Mouse (Mus musculus) lung, postnatal 0 days (tissue): ENCODE results near the gene Itgb3. TPM values are rescaled to one million over a fixed set of nuclear protein-coding genes. Genes with fewer than 3 reads are reported as not detected.

Experiments
- ATAC-seq: fragments of 200-750 bp; cut with Nextera tagmentation; 2 replicates; pipeline ENCODE4 v1.8.0; 2017; ENCODE audit warnings: moderate library complexity
- DNase-seq: peaks from one replicate; pipeline ENCODE4 v3.0.0-alpha.2; 2016; ENCODE audit warnings: low spot score
- H3K27ac ChIP-seq: fragments of 300-500 bp; sonication (generic); 2 replicates; pipeline ENCODE4 v1.5.1; 2014; ENCODE audit warnings: antibody characterized with exemption, mild to moderate bottlenecking, low read length, mixed read lengths
- H3K27me3 ChIP-seq: fragments of 300-500 bp; sonication (generic); replicated peaks from 2 replicates; pipeline ENCODE4 v1.6.1; 2014; ENCODE audit warnings: low read length, mixed read lengths; ENCODE audit not compliant: insufficient read depth
- H3K36me3 ChIP-seq: fragments of 300-500 bp; sonication (generic); 2 replicates; pipeline ENCODE4 v1.6.1; 2014; ENCODE audit warnings: low read length, mixed read lengths; ENCODE audit not compliant: insufficient read depth
- H3K4me1 ChIP-seq: fragments of 300-500 bp; sonication (generic); 2 replicates; pipeline ENCODE4 v1.6.1; 2014; ENCODE audit warnings: antibody characterized with exemption, low read depth, low read length, mixed read lengths; ENCODE audit not compliant: insufficient read depth
- H3K4me2 ChIP-seq: fragments of 300-500 bp; sonication (generic); replicated peaks from 2 replicates; pipeline ENCODE4 v1.6.1; 2014; ENCODE audit warnings: low read depth, mild to moderate bottlenecking, low read length, moderate library complexity, mixed read lengths
- H3K4me3 ChIP-seq: fragments of 300-500 bp; sonication (generic); 2 replicates; pipeline ENCODE4 v1.5.1; 2014; ENCODE audit warnings: low read depth, low read length
- H3K9ac ChIP-seq: fragments of 300-500 bp; sonication (generic); replicated peaks from 2 replicates; pipeline ENCODE4 v1.6.1; 2014; ENCODE audit warnings: low read depth, mild to moderate bottlenecking
- H3K9me3 ChIP-seq: fragments of 300-500 bp; sonication (generic); 2 replicates; pipeline ENCODE4 v1.6.1; 2016; ENCODE audit warnings: low read length, mixed read lengths
- CTCF ChIP-seq: IDR thresholded peaks from 2 replicates; pipeline ENCODE4 v1.5.1; 2016; ENCODE audit warnings: antibody characterized with exemption, mild to moderate bottlenecking
- EP300 ChIP-seq: IDR thresholded peaks from 2 replicates; pipeline ENCODE4 v1.6.1; 2016; ENCODE audit warnings: antibody characterized with exemption, mild to moderate bottlenecking, control low read depth
- WGBS: fragments of 180-500 bp; shearing (Covaris S2); extraction: QIAGEN DNeasy Blood & Tissue Kit; methylation state at CpG from one replicate; pipeline ENCODE4 v1.1.7; 2014; 5-methylcytosine and 5-hydroxymethylcytosine counted together
- polyA plus RNA-seq: library from polyadenylated mRNA; unstranded; fragments of >200 nt; fragmentation: Nextera tagmentation; extraction: Ambion mirVana; gene quantifications from 2 replicates; pipeline ENCODE4 v1.2.1, GENCODE M21; 2015

Gene Itgb3
- polyA plus RNA-seq, 1 experiment from 2014 or later: 6.9 TPM

GRCm38 (mm10) chr11:104664441-104664840 is 56.6 kb downstream of the Itgb3 start:
- Histone ChIP-seq H3K27me3 (no peaks in the 10 kb centered on the region), H3K4me1 (peaks cover 3% of the 10 kb centered on the region; the same call in 1 of the 2 replicates), H3K27ac (no peak overlapping the region), H3K4me3 (no peak overlapping the region), H3K9ac (no peak overlapping the region), H3K9me3 (no peaks in the 10 kb centered on the region), H3K36me3 (no peaks in the 10 kb centered on the region), H3K4me2 (no peak overlapping the region)
- ATAC-seq (no peak), DNase-seq (no peak)
- TF ChIP-seq CTCF: no peak
- TF ChIP-seq EP300: no peak

GRCm38 (mm10) chr11:104667399-104667798 is 59.6 kb downstream of the Itgb3 start:
- H3K36me3 ChIP-seq: no peaks in the 10 kb centered on the region
- no peak overlapping the region for H3K9ac ChIP-seq
- H3K27ac ChIP-seq: no peak overlapping the region
- no peak overlapping the region for H3K4me2 ChIP-seq
- no peaks in the 10 kb centered on the region for H3K27me3 ChIP-seq
- ATAC-seq (peak; percentile 33; the same call in 1 of the 2 replicates), DNase-seq (peak; percentile 37)
- no peaks in the 10 kb centered on the region for H3K9me3 ChIP-seq
- H3K4me3 ChIP-seq: no peak overlapping the region
- WGBS: 35% methylated on average over 5 of the region's 5 CpGs
- TF ChIP-seq EP300 (no peak), CTCF (no peak)
- H3K4me1 ChIP-seq: peaks cover 3% of the 10 kb centered on the region; the same call in 1 of the 2 replicates

- Histone ChIP-seq H3K27me3 (no peaks in the 10 kb centered on the region), H3K4me3 (no peak overlapping the region), H3K9ac (no peak overlapping the region), H3K36me3 (no peaks in the 10 kb centered on the region), H3K27ac (no peak overlapping the region), H3K9me3 (no peaks in the 10 kb centered on the region), H3K4me2 (no peak overlapping the region), H3K4me1 (no peaks in the 10 kb centered on the region)
- DNase-seq (no peak), ATAC-seq (no peak)
- TF ChIP-seq CTCF (no peak), EP300 (no peak)
- WGBS: 57% methylated on average over 4 of the region's 4 CpGs
These were observed 65.6 kb downstream of the Itgb3 start for GRCm38 (mm10) chr11:104673412-104673811.

GRCm38 (mm10) chr11:104674768-104675167 is 67.0 kb downstream of the Itgb3 start:
- no peak overlapping the region for H3K4me3 ChIP-seq
- ATAC-seq (no peak), DNase-seq (no peak)
- no peak overlapping the region for H3K4me2 ChIP-seq
- 87% methylated on average over 11 of the region's 11 CpGs for WGBS
- H3K36me3 ChIP-seq: no peaks in the 10 kb centered on the region
- H3K27ac ChIP-seq: no peak overlapping the region
- no peaks in the 10 kb centered on the region for H3K9me3 ChIP-seq
- no peak overlapping the region for H3K9ac ChIP-seq
- no peak for TF ChIP-seq CTCF
- TF ChIP-seq EP300: no peak
- no peaks in the 10 kb centered on the region for H3K27me3 ChIP-seq
- H3K4me1 ChIP-seq: no peaks in the 10 kb centered on the region

DNA sequence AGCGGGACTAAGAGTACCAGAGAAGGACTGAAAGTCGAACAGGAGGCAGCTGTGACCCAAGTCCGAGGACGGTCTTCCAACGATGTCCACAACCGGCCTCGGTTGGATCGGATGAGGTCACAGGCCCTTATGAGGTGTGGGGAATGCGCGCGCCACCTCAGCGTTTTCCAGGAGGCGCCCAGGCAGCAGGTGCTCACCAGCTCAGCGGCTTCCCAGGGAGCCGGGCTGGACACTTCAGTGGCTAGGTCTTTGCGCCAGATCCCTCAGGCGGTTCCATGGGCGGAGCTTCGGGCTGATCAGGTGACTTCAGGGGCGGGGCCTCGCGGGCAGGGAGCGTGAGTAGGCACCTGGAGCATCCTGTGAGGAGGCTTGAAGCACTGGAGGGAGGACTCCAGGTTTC is 77.7 kb downstream of the Itgb3 start, which contains the start of gene Gm11639:
Gene Gm11639, plus strand, starts transcription at position 160 of the 400 bp plus-strand sequence.
- peak; percentile 63 for DNase-seq
- Histone ChIP-seq H3K9me3 (no peaks in the 10 kb centered on the region), H3K36me3 (no peaks in the 10 kb centered on the region), H3K27ac (no peak within 1 kb of the TSS), H3K4me1 (no peaks in the 10 kb centered on the region), H3K9ac (no peak within 1 kb of the TSS), H3K4me2 (no peak within 1 kb of the TSS; the same call in 1 of the 2 replicates), H3K27me3 (no peaks in the 10 kb centered on the region), H3K4me3 (no peak within 1 kb of the TSS)
- WGBS: 26% methylated on average over 23 of the region's 23 CpGs
- peak; percentile 78 for ATAC-seq
- TF ChIP-seq EP300 (no peak), CTCF (no peak)

DNA sequence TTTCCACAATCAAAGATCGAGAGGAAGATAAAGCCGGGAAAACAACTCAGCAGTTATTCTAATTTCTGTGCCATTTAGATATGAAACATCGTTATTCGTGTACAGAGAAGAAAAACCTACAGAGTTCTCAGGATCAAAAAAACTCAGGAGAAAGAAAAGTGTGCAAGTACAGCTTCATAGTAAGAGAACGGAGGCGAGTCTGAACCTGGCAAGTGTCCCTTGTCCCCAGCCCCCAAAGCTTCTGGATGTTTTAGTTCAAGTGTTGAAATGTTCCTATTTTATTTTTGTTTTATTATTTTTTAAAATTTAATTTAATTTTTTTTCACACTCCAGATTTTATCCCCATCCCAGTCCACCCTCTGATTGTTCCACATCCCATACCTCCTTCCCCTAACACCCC is 85.4 kb downstream of the Itgb3 start:
- no peak overlapping the region for H3K4me3 ChIP-seq
- TF ChIP-seq EP300 (no peak), CTCF (no peak)
- H3K4me1 ChIP-seq: no peaks in the 10 kb centered on the region
- WGBS: 86% methylated on average over 6 of the region's 6 CpGs
- ATAC-seq (no peak), DNase-seq (no peak)
- H3K9ac ChIP-seq: no peak overlapping the region
- no peaks in the 10 kb centered on the region for H3K36me3 ChIP-seq
- no peak overlapping the region for H3K27ac ChIP-seq
- H3K4me2 ChIP-seq: no peak overlapping the region
- no peaks in the 10 kb centered on the region for H3K9me3 ChIP-seq
- no peaks in the 10 kb centered on the region for H3K27me3 ChIP-seq

GRCm38 (mm10) chr11:104704097-104704496 is 96.3 kb downstream of the Itgb3 start:
- H3K9ac ChIP-seq: no peak overlapping the region
- H3K27ac ChIP-seq: no peak overlapping the region
- H3K9me3 ChIP-seq: no peaks in the 10 kb centered on the region
- H3K4me1 ChIP-seq: no peaks in the 10 kb centered on the region
- DNase-seq (no peak), ATAC-seq (no peak)
- no peak overlapping the region for H3K4me3 ChIP-seq
- no peak for TF ChIP-seq CTCF
- no peak for TF ChIP-seq EP300
- H3K4me2 ChIP-seq: no peak overlapping the region
- 68% methylated on average over 15 of the region's 15 CpGs for WGBS
- H3K27me3 ChIP-seq: no peaks in the 10 kb centered on the region
- H3K36me3 ChIP-seq: no peaks in the 10 kb centered on the region
